Mouse (Mus musculus): ENCODE measurements around the gene Tmem229b. TPM values are rescaled to one million over a fixed set of nuclear protein-coding genes. Genes with fewer than 3 reads are reported as not detected.

The Tmem229b gene
- polyA plus RNA-seq, 1 experiment from 2014 or later: 71.2 TPM

DNA sequence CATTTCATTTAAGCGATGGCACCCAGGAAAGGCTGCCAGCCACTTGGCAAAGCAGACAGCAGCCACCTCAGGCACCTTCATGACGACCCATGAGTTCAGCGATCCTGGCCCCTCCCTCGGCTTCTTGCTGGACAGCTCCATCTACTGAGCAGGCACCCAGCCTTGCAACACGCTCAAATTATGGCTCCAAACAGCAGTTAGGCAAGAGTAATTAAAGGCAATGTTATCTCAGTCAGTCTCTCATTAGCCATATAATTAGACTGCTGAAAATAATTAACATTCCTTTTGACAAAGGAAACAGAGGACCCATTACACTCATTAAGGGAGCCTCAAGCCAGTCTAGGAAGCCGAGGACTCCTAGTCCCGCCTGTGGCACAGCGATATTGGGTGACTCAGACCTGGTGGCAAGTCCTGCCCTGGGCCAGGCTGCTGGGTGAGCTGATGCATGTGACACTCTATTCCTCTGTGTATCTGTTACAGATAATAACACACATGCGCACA, 19.8 kb downstream of the Tmem229b start:
- Histone ChIP-seq H3K27ac (ENCODE audit: low read depth, low read length) (no peak overlapping the region), H3K27me3 (replicated peaks; ENCODE audit: control insufficient read depth, insufficient read depth, low read length) (no peaks in the 10 kb centered on the region), H3K4me3 (ENCODE audit: low read length) (no peak overlapping the region), H3K4me1 (ENCODE audit: control insufficient read depth, insufficient read depth, low read depth, low read length) (peaks cover 5% of the 10 kb centered on the region), H3K36me3 (ENCODE audit: control insufficient read depth, insufficient read depth, low read length) (no peaks in the 10 kb centered on the region), H3K4me2 (ENCODE audit: low read length) (no peak overlapping the region), H3K9me3 (ENCODE audit: control insufficient read depth, low read length) (no peaks in the 10 kb centered on the region), H3K9ac (ENCODE audit: low read depth, low read length) (no peak overlapping the region)
- peak; percentile 68 for ATAC-seq
- WGBS: 42% methylated on average over 9 of the region's 9 CpGs

DNA sequence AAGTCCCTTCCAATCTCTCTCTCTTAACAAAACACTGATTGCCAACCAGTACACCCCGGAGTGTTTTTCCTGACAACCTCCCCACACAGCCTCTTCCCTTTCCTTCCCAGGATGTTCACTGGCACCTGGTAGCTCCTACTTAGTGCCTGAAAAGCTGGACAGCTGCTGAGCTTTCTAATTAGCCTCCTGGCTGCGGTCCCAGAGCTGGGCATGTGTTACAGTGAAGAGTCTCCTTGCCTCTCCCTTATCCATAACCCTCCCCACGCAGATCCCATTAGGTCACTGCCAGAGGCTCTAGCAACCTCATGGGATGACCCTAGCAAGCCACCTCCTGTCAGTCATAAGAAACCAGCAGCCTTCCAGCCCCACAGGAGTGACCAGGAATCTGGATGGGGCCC, 23.4 kb downstream of the Tmem229b start:
- Histone ChIP-seq H3K4me1 (ENCODE audit: control insufficient read depth, insufficient read depth, low read depth, low read length) (peaks cover 5% of the 10 kb centered on the region), H3K27me3 (replicated peaks; ENCODE audit: control insufficient read depth, insufficient read depth, low read length) (no peaks in the 10 kb centered on the region), H3K4me2 (ENCODE audit: low read length) (no peak overlapping the region), H3K27ac (ENCODE audit: low read depth, low read length) (no peak overlapping the region; the same call in 1 of the 2 replicates), H3K36me3 (ENCODE audit: control insufficient read depth, insufficient read depth, low read length) (peaks cover 2% of the 10 kb centered on the region; the same call in 1 of the 2 replicates), H3K9me3 (ENCODE audit: control insufficient read depth, low read length) (no peaks in the 10 kb centered on the region), H3K9ac (ENCODE audit: low read depth, low read length) (no peak overlapping the region), H3K4me3 (ENCODE audit: low read length) (no peak overlapping the region)
- ATAC-seq: peak; percentile 86
- WGBS: 45% methylated on average over 3 of the region's 3 CpGs

DNA sequence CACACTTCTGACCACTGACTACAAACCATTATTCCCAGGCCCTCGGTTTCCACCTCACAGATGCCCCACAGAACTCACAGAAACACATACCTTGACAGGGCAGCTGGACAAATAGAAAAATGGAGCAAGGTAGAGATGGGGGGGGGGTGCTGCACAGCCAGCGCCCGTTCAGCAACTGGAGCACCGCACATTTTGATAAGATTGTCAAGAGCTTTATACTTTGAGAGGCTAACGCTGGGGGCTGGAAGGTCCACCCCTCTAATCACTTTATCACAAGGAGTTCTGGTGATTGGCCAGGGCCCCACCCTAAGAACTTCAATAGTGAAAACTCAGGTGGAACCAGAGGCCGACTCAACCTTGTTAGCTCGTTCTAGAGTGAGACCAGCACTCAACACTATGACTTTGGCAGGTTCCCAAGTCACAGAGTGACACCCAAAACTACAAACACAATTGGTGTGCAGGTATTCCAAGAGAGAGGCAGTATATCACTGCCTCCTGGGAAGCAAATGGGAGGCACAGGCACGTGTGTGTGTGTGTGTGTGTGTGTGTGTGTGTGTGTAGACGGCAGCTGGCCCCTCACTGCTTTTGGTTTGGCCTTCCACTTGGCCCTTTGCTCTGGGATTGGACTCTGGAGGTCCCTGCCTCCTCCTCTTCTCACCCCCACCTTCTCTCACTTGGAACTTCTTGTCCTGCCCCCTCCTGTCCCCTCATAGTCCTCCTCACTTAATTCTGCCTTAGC, 24.0 kb downstream of the Tmem229b start:
- no peak overlapping the region for H3K4me3 ChIP-seq (ENCODE audit: low read length)
- peaks cover 5% of the 10 kb centered on the region for H3K4me1 ChIP-seq (ENCODE audit: control insufficient read depth, insufficient read depth, low read depth, low read length)
- ATAC-seq: no peak; the same call in 1 of the 2 replicates
- no peak overlapping the region for H3K9ac ChIP-seq (ENCODE audit: low read depth, low read length)
- no peaks in the 10 kb centered on the region for H3K9me3 ChIP-seq (ENCODE audit: control insufficient read depth, low read length)
- 69% methylated on average over 9 of the region's 9 CpGs for whole genome bisulfite sequencing
- H3K27ac ChIP-seq (ENCODE audit: low read depth, low read length): 0 out of 2 replicates have a peak overlapping the region, but pooled peaks have one; percentile 12
- H3K4me2 ChIP-seq (ENCODE audit: low read length): no peak overlapping the region
- no peaks in the 10 kb centered on the region for H3K27me3 ChIP-seq (replicated peaks; ENCODE audit: control insufficient read depth, insufficient read depth, low read length)
- H3K36me3 ChIP-seq (ENCODE audit: control insufficient read depth, insufficient read depth, low read length): peaks cover 2% of the 10 kb centered on the region; the same call in 1 of the 2 replicates

DNA sequence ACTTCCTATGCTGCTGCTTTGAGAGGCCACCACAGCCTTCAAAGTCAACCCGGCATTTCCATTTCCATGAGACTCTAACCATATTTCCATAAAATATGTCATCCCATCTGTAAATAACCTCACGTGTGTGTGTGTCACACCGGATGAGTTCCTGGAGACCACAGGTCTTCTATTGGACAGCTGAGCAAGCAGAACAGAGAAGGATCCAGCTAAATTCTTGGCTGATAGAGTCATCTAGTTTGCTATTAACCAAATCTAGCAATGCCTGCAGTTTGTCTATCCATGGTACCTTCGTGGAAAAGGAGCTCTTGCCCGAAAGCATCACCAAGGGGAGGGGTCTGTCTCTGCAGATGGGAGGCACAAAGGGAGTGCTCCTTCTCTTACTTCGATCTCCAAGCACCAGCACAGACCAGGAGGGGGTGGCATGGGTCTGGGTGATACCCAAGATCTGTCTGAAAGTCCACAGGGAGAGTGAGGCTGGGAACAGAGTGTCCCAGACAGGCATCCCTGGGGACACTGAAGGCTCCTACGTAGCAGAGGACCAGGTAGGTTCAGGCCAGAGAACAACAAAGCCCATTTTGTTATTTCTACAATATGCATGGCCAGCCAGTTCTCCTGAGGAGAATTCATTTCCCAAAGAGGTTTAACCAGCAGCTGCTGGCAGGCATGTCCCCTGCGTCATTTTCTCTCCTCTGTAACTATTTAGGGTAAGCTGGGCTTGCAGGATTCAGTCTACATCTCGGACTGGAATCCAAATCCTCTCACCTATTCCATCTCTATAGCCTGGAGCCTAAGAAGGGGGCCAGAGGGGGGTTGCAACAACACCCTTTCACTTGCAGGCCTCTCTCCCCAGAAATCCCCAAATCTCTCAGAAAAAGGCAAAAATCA, 25.2 kb downstream of the Tmem229b start:
- WGBS: 72% methylated on average over 9 of the region's 9 CpGs
- H3K36me3 ChIP-seq (ENCODE audit: control insufficient read depth, insufficient read depth, low read length): peaks cover 4% of the 10 kb centered on the region; the same call in 1 of the 2 replicates
- H3K9me3 ChIP-seq (ENCODE audit: control insufficient read depth, low read length): no peaks in the 10 kb centered on the region
- H3K4me2 ChIP-seq (ENCODE audit: low read length): no peak overlapping the region
- H3K27ac ChIP-seq (ENCODE audit: low read depth, low read length): no peak overlapping the region
- no peak overlapping the region for H3K9ac ChIP-seq (ENCODE audit: low read depth, low read length)
- H3K27me3 ChIP-seq (replicated peaks; ENCODE audit: control insufficient read depth, insufficient read depth, low read length): no peaks in the 10 kb centered on the region
- H3K4me1 ChIP-seq (ENCODE audit: control insufficient read depth, insufficient read depth, low read depth, low read length): peaks cover 2% of the 10 kb centered on the region
- H3K4me3 ChIP-seq (ENCODE audit: low read length): no peak overlapping the region
- ATAC-seq: no peak

- WGBS: 84% methylated on average over 2 of the region's 2 CpGs
- H3K9me3 ChIP-seq (ENCODE audit: control insufficient read depth, low read length): no peaks in the 10 kb centered on the region
Measured at GRCm38 (mm10) chr12:78981131-78981530, 26.3 kb downstream of the Tmem229b start.

DNA sequence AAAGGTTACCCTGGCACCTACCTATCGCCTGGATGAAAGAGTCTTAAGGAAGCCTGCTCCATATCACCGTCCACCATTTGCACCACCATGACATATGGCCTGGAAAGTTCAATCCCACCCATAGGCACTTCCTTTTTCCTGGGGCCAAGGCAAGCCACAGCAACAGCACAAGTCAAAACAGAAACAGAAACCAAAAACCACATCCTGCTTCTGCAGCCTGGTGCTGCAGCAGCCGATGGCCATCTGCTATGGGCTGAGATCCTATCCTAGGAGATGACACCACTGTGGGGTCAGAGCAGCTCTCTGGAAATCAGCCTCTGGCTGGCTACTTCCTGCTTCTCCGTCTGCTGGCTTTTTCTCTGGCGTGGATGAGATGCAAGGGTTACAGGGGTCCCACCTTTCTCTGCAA, 26.7 kb downstream of the Tmem229b start:
- 81% methylated on average over 5 of the region's 5 CpGs for WGBS
- no peaks in the 10 kb centered on the region for H3K27me3 ChIP-seq (replicated peaks; ENCODE audit: control insufficient read depth, insufficient read depth, low read length)
- no peak overlapping the region for H3K9ac ChIP-seq (ENCODE audit: low read depth, low read length)
- no peak overlapping the region for H3K27ac ChIP-seq (ENCODE audit: low read depth, low read length)
- no peak for ATAC-seq
- H3K9me3 ChIP-seq (ENCODE audit: control insufficient read depth, low read length): no peaks in the 10 kb centered on the region
- peaks cover 2% of the 10 kb centered on the region for H3K4me1 ChIP-seq (ENCODE audit: control insufficient read depth, insufficient read depth, low read depth, low read length)
- H3K4me2 ChIP-seq (ENCODE audit: low read length): no peak overlapping the region
- H3K36me3 ChIP-seq (ENCODE audit: control insufficient read depth, insufficient read depth, low read length): peaks cover 4% of the 10 kb centered on the region; the same call in 1 of the 2 replicates
- H3K4me3 ChIP-seq (ENCODE audit: low read length): no peak overlapping the region

More at GRCm38 (mm10) chr12:78981131-78981530, 26.3 kb downstream of the Tmem229b start:
- Histone ChIP-seq H3K9ac (ENCODE audit: low read depth, low read length) (no peak overlapping the region), H3K27ac (ENCODE audit: low read depth, low read length) (no peak overlapping the region), H3K4me3 (ENCODE audit: low read length) (no peak overlapping the region), H3K4me1 (ENCODE audit: control insufficient read depth, insufficient read depth, low read depth, low read length) (peaks cover 2% of the 10 kb centered on the region), H3K4me2 (ENCODE audit: low read length) (no peak overlapping the region), H3K27me3 (replicated peaks; ENCODE audit: control insufficient read depth, insufficient read depth, low read length) (no peaks in the 10 kb centered on the region), H3K36me3 (ENCODE audit: control insufficient read depth, insufficient read depth, low read length) (peaks cover 4% of the 10 kb centered on the region; the same call in 1 of the 2 replicates)
- no peak for ATAC-seq

- Histone ChIP-seq H3K4me3 (ENCODE audit: low read length) (no peak overlapping the region), H3K27ac (ENCODE audit: low read depth, low read length) (no peak overlapping the region), H3K27me3 (replicated peaks; ENCODE audit: control insufficient read depth, insufficient read depth, low read length) (no peaks in the 10 kb centered on the region), H3K9me3 (ENCODE audit: control insufficient read depth, low read length) (no peaks in the 10 kb centered on the region), H3K9ac (ENCODE audit: low read depth, low read length) (no peak overlapping the region), H3K36me3 (ENCODE audit: control insufficient read depth, insufficient read depth, low read length) (peaks cover 6% of the 10 kb centered on the region; the same call in 1 of the 2 replicates), H3K4me2 (ENCODE audit: low read length) (no peak overlapping the region), H3K4me1 (ENCODE audit: control insufficient read depth, insufficient read depth, low read depth, low read length) (no peaks in the 10 kb centered on the region)
- WGBS: 96% methylated on average over 4 of the region's 4 CpGs
- no peak for ATAC-seq
Measured at GRCm38 (mm10) chr12:78977552-78977951, 29.9 kb downstream of the Tmem229b start.

GRCm38 (mm10) chr12:78977078-78977477, 30.3 kb downstream of the Tmem229b start:
- Histone ChIP-seq H3K4me1 (ENCODE audit: control insufficient read depth, insufficient read depth, low read depth, low read length) (no peaks in the 10 kb centered on the region), H3K4me3 (ENCODE audit: low read length) (no peak overlapping the region), H3K9ac (ENCODE audit: low read depth, low read length) (no peak overlapping the region), H3K27ac (ENCODE audit: low read depth, low read length) (no peak overlapping the region), H3K27me3 (replicated peaks; ENCODE audit: control insufficient read depth, insufficient read depth, low read length) (no peaks in the 10 kb centered on the region), H3K36me3 (ENCODE audit: control insufficient read depth, insufficient read depth, low read length) (peaks cover 6% of the 10 kb centered on the region; the same call in 1 of the 2 replicates), H3K9me3 (ENCODE audit: control insufficient read depth, low read length) (no peaks in the 10 kb centered on the region), H3K4me2 (ENCODE audit: low read length) (no peak overlapping the region)
- WGBS: 67% methylated on average over 4 of the region's 4 CpGs
- ATAC-seq: no peak

DNA sequence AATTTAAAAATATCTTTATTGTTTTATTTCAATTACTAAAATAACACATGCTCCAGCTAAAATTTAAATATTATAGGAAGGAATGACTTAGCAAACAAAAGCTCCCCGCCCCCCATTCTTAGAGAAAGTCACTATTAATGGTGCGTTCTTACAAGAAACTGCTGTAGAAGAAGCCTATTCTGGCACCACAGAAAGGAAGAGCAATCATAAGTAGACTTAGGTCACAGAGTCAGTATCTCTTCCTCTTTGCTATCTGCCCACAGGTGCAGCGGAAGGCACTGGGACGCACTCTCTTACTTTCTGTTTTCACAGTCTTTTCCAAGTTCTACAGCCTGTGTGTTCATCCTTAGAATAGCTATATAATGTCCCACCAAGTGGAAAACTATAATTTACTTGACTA, 31.6 kb downstream of the Tmem229b start:
- Histone ChIP-seq H3K4me2 (ENCODE audit: low read length) (no peak overlapping the region), H3K4me3 (ENCODE audit: low read length) (no peak overlapping the region), H3K9me3 (ENCODE audit: control insufficient read depth, low read length) (no peaks in the 10 kb centered on the region), H3K27me3 (replicated peaks; ENCODE audit: control insufficient read depth, insufficient read depth, low read length) (no peaks in the 10 kb centered on the region), H3K27ac (ENCODE audit: low read depth, low read length) (no peak overlapping the region), H3K4me1 (ENCODE audit: control insufficient read depth, insufficient read depth, low read depth, low read length) (peaks cover under 1% of the 10 kb centered on the region; the same call in 1 of the 2 replicates), H3K36me3 (ENCODE audit: control insufficient read depth, insufficient read depth, low read length) (peaks cover 6% of the 10 kb centered on the region; the same call in 1 of the 2 replicates), H3K9ac (ENCODE audit: low read depth, low read length) (no peak overlapping the region)
- ATAC-seq: no peak
- WGBS: 97% methylated on average over 4 of the region's 4 CpGs

Data from hindbrain, embryonic 16.5 days (tissue).